Mouse (Mus musculus) testis, adult 10 weeks (tissue): Measurements from ENCODE around the gene Adcy5. TPM values are rescaled to one million over a fixed set of nuclear protein-coding genes. Genes with fewer than 3 reads are reported as not detected.

Source experiments
- polyA plus RNA-seq: library from polyadenylated mRNA; stranded (reverse); fragments of 350-450 nt; fragmentation: Illumina TruSeq; extraction: RNeasy Lipid Tissue Mini Kit (QIAGEN cat#74804); gene quantifications from one replicate; pipeline ENCODE4 v1.2.3, GENCODE M21; 2014; ENCODE audit warnings: low read depth, low replicate concordance

Gene Adcy5
- 0.27 TPM for polyA plus RNA-seq

DNA sequence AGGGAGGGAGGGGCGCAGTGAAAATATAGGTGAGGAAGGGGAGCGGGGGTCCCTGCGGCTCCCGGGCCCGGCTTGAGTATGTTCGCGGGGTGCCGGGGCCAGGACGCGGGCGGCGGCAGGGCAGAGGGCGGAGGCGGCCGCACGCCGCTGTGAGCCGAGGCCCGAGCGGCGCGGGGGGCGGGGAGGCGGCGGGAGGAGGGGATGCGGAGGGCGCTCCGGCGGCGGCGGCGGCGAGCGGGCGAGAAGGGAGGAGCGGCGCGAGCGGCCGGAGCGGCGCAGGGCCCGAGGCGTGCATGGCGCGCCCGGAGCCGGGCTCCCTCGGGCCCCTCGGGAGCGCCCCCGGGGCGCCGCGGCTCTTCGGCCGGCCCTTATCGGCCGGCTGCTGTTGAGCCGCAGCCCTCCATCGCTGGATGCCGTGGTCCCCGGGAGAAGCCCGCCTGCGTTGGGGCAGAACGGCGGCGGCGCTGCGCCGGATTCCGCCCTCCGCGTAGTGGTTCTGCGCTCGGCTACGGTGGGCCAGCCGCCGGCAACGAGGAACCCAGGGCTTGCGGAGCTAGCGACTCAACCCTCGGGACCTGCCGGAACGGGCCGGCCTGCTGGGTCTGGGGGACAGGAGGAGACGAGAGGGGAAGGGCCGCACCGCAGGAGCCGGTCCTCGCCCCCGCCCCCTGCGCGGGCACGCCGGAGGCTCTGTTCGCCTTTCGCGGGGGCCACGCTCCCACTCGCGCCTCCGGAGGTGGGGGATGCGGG lies at the start of gene Adcy5:
TSS of gene Adcy5 (plus strand) at position 237 of the 750 bp plus-strand sequence.

Other genes starting within 250 kb of the Adcy5 start
- gene Hacd2, start 132.4 kb upstream of the Adcy5 start, polyA plus RNA-seq: 215 TPM
- 58.5 TPM for gene Sec22a, start 209.0 kb downstream of the Adcy5 start, polyA plus RNA-seq